Mouse (Mus musculus) v-Abl transformed pro-B cells (cell line): ENCODE measurements around the gene Slc6a11.

Experiments used
- in situ Hi-C, 2 experiments: fragments of 400-800 bp; cut with MboI; formaldehyde crosslinking; loops; one replicate each; pipeline ENCODE4 v1.15.1; 2025; ENCODE audit not compliant: unreplicated experiment in 2 of 2

Slc6a11 gene

GRCm38 (mm10) chr6:114258661-114259193 lies 127.7 kb downstream of the Slc6a11 start:
- in situ Hi-C loops, result no loop called here

GRCm38 (mm10) chr6:114261609-114262008 lies 130.6 kb downstream of the Slc6a11 start:
- in situ Hi-C loops, result no loop called here

- in situ Hi-C loops, result no loop called here
Observed at GRCm38 (mm10) chr6:114264010-114264409, 133.0 kb downstream of the Slc6a11 start.

- in situ Hi-C loops, result no loop called here
Observed at GRCm38 (mm10) chr6:114264426-114264825, 133.4 kb downstream of the Slc6a11 start.

- in situ Hi-C loops, result no loop called here
Observed at GRCm38 (mm10) chr6:114266273-114266672, 135.2 kb downstream of the Slc6a11 start.

- in situ Hi-C loops, result no loop called here
Observed at GRCm38 (mm10) chr6:114267979-114268378, 136.9 kb downstream of the Slc6a11 start.

GRCm38 (mm10) chr6:114269589-114269988 lies 138.5 kb downstream of the Slc6a11 start:
- in situ Hi-C loops, result no loop called here

- in situ Hi-C loops, result no loop called here
Observed at GRCm38 (mm10) chr6:114270799-114271198, 139.8 kb downstream of the Slc6a11 start.

- in situ Hi-C loops, result no loop called here
Observed at GRCm38 (mm10) chr6:114272279-114272678, 141.2 kb downstream of the Slc6a11 start.

- in situ Hi-C loops, result no loop called here
Observed at GRCm38 (mm10) chr6:114273997-114274728, 143.1 kb downstream of the Slc6a11 start.

- in situ Hi-C loops, result no loop called here
Observed at GRCm38 (mm10) chr6:114275800-114276199, 144.8 kb downstream of the Slc6a11 start.

- in situ Hi-C loops, result no loop called here
Observed at GRCm38 (mm10) chr6:114282469-114283277, 151.6 kb downstream of the Slc6a11 start, which contains the start of gene Slc6a1. Gene Slc6a1 (plus strand): TSS chr6:114282635.

- in situ Hi-C loops, result no loop called here
Observed at GRCm38 (mm10) chr6:114283278-114283770, 152.3 kb downstream of the Slc6a11 start.

- in situ Hi-C loops, result no loop called here
Observed at GRCm38 (mm10) chr6:114283927-114284703, 153.1 kb downstream of the Slc6a11 start.

GRCm38 (mm10) chr6:114285424-114285823 lies 154.4 kb downstream of the Slc6a11 start:
- in situ Hi-C loops, result no loop called here

GRCm38 (mm10) chr6:114289106-114289505 lies 158.1 kb downstream of the Slc6a11 start:
- in situ Hi-C loops, result no loop called here

GRCm38 (mm10) chr6:114290184-114290583 lies 159.1 kb downstream of the Slc6a11 start:
- in situ Hi-C loops, result no loop called here

- in situ Hi-C loops, result no loop called here
Observed at GRCm38 (mm10) chr6:114290929-114291328, 159.9 kb downstream of the Slc6a11 start.

- in situ Hi-C loops, result no loop called here
Observed at GRCm38 (mm10) chr6:114291396-114291795, 160.4 kb downstream of the Slc6a11 start.

- in situ Hi-C loops, result no loop called here
Observed at GRCm38 (mm10) chr6:114293511-114293910, 162.5 kb downstream of the Slc6a11 start.
